Mouse (Mus musculus) intestine, embryonic 15.5 days (tissue): ENCODE measurements at regions not wholly inside any gene's neighbourhood (a gene's known extent, or its start where the extent isn't known, plus 50 kb on each side); places are given as distances from the start of the nearest gene placed in this dataset.

Experiments used
- ATAC-seq: fragments of 200-750 bp; cut with Nextera tagmentation; 2 replicates; pipeline ENCODE4 v1.8.0; 2017; ENCODE audit warnings: moderate TSS enrichment, moderate library complexity
- H3K27ac ChIP-seq: fragments of 300-500 bp; sonication (generic); 2 replicates; pipeline ENCODE4 v1.5.1; 2015; ENCODE audit warnings: mild to moderate bottlenecking, inconsistent platforms
- H3K27me3 ChIP-seq: fragments of 300-500 bp; sonication (generic); replicated peaks from 2 replicates; pipeline ENCODE4 v1.6.1; 2015; ENCODE audit warnings: inconsistent platforms
- H3K36me3 ChIP-seq: fragments of 300-500 bp; sonication (generic); 2 replicates; pipeline ENCODE4 v1.6.1; 2015; ENCODE audit warnings: inconsistent platforms
- H3K4me1 ChIP-seq: fragments of 300-500 bp; sonication (generic); replicated peaks from 2 replicates; pipeline ENCODE4 v1.6.1; 2015; ENCODE audit warnings: inconsistent platforms
- H3K4me2 ChIP-seq: fragments of 300-500 bp; sonication (generic); replicated peaks from 2 replicates; pipeline ENCODE4 v1.6.1; 2015; ENCODE audit warnings: mild to moderate bottlenecking, inconsistent platforms
- H3K4me3 ChIP-seq: fragments of 300-500 bp; sonication (generic); replicated peaks from 2 replicates; pipeline ENCODE4 v1.5.1; 2015; ENCODE audit warnings: inconsistent platforms
- H3K9ac ChIP-seq: fragments of 300-500 bp; sonication (generic); 2 replicates; pipeline ENCODE4 v1.6.1; 2015; ENCODE audit warnings: inconsistent platforms
- H3K9me3 ChIP-seq: fragments of 300-500 bp; sonication (generic); 2 replicates; pipeline ENCODE4 v1.6.1; 2016; ENCODE audit warnings: inconsistent platforms
- WGBS: fragments of 180-500 bp; shearing (Covaris S2); methylation state at CpG from one replicate; pipeline ENCODE4 v1.1.7; 2015; 5-methylcytosine and 5-hydroxymethylcytosine counted together

GRCm38 (mm10) chr13:60337383-60337782 lies 160.2 kb upstream of the Gas1 start:
- WGBS, result 43% methylated on average over 2 of the region's 2 CpGs
- Histone ChIP-seq H3K4me2 (no peak overlapping the region), H3K4me1 (0 out of 2 replicates have a peak, but pooled peaks cover 4% of the 10 kb centered on the region), H3K27ac (no peak overlapping the region), H3K36me3 (no peaks in the 10 kb centered on the region), H3K9ac (no peak overlapping the region), H3K27me3 (no peaks in the 10 kb centered on the region), H3K9me3 (no peaks in the 10 kb centered on the region), H3K4me3 (no peak overlapping the region)
- peak; percentile 70 for ATAC-seq

DNA sequence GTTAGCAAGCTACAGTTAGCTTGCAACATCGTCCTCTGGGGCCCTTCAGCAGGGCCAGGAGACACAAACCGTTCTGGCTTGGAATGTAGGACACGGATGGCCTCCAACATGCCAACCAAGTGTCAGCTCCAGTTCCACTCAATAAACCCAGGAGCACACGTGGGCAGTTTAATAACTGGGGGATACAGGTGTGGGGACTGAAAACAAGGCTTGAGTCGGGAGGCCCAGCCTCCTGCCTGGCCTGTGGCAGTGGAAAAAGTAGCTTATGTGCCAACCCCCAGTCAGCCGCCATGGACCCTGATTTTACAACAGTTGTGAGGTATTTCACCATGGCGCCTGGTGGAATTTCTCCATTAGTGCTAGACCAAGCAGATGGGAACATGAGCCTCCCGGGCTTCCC lies 160.9 kb upstream of the Gas1 start:
- no peak overlapping the region for H3K9ac ChIP-seq
- ATAC-seq, result no peak
- WGBS, result 85% methylated on average over 8 of the region's 8 CpGs

GRCm38 (mm10) chr13:60340068-60340467 lies 162.9 kb upstream of the Gas1 start:
- no peak overlapping the region for H3K9ac ChIP-seq
- WGBS, result 81% methylated on average over 2 of the region's 2 CpGs
- no peak for ATAC-seq

More for the DNA sequence above, 160.9 kb upstream of the Gas1 start:
- Histone ChIP-seq H3K27ac (no peak overlapping the region), H3K36me3 (no peaks in the 10 kb centered on the region), H3K9me3 (no peaks in the 10 kb centered on the region), H3K27me3 (no peaks in the 10 kb centered on the region), H3K4me1 (0 out of 2 replicates have a peak, but pooled peaks cover 4% of the 10 kb centered on the region), H3K4me3 (no peak overlapping the region), H3K4me2 (no peak overlapping the region)

DNA sequence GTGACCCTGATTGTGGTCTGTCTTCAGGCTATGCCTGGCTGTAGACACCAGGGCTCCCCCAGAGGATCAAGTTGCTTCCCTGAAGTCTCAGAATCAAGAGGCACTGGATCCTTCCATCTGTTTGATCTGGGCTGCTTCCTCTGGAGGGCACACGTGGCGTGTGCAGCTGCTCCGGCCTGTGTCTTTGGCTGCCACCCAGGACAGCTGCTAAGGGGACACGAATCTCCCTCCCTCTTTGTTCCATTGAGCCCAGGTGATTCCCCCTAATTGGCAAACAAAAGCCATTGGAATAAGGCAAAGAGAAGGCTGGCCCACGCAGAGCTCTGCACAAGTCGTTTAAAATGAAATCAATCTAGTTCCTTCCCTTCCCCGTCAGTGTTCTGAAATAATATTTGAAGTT lies 170.7 kb upstream of the Gas1 start:
- Histone ChIP-seq H3K27ac (no peak overlapping the region), H3K36me3 (no peaks in the 10 kb centered on the region), H3K27me3 (no peaks in the 10 kb centered on the region), H3K4me3 (no peak overlapping the region), H3K9ac (no peak overlapping the region), H3K9me3 (no peaks in the 10 kb centered on the region), H3K4me1 (peaks cover 6% of the 10 kb centered on the region; the same call in 1 of the 2 replicates), H3K4me2 (no peak overlapping the region)
- WGBS, result 30% methylated on average over 7 of the region's 7 CpGs
- ATAC-seq, result peak; percentile 17; the same call in 1 of the 2 replicates

More at GRCm38 (mm10) chr13:60340068-60340467, 162.9 kb upstream of the Gas1 start:
- Histone ChIP-seq H3K36me3 (no peaks in the 10 kb centered on the region), H3K27ac (no peak overlapping the region), H3K4me1 (0 out of 2 replicates have a peak, but pooled peaks cover 4% of the 10 kb centered on the region), H3K9me3 (no peaks in the 10 kb centered on the region), H3K4me3 (no peak overlapping the region), H3K27me3 (no peaks in the 10 kb centered on the region), H3K4me2 (no peak overlapping the region)

DNA sequence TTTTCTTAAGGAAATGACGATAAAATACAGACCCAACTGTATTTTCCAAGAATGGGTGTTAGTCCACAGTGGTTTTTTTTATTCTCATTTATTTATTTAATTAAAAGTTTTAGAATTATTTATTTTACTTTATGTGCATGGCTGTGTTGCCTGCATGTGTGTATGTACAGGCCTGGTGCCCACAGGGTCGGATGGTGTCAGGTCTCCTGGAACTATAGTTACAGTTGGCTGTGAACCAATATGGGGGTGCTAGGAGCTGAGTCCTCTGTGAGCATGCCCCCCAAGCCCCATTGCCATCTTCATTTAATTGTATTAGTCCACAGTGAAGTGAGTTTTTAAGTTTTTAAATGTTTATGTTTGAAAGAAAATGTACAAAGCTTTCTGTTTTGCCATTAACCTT lies 171.3 kb upstream of the Gas1 start:
- Histone ChIP-seq H3K27me3 (no peaks in the 10 kb centered on the region), H3K36me3 (no peaks in the 10 kb centered on the region), H3K9ac (no peak overlapping the region), H3K9me3 (no peaks in the 10 kb centered on the region), H3K27ac (no peak overlapping the region), H3K4me3 (no peak overlapping the region), H3K4me1 (peaks cover 6% of the 10 kb centered on the region; the same call in 1 of the 2 replicates), H3K4me2 (no peak overlapping the region)
- ATAC-seq, result no peak
- WGBS, result 63% methylated on average over 2 of the region's 2 CpGs

- Histone ChIP-seq H3K27me3 (no peaks in the 10 kb centered on the region), H3K4me1 (peaks cover 9% of the 10 kb centered on the region), H3K9me3 (no peaks in the 10 kb centered on the region), H3K36me3 (no peaks in the 10 kb centered on the region), H3K4me3 (no peak overlapping the region), H3K9ac (no peak overlapping the region), H3K27ac (no peak overlapping the region), H3K4me2 (no peak overlapping the region)
- WGBS, result 43% methylated on average over 6 of the region's 6 CpGs
- no peak for ATAC-seq
Observed at GRCm38 (mm10) chr13:60355707-60356490, 178.7 kb upstream of the Gas1 start.

DNA sequence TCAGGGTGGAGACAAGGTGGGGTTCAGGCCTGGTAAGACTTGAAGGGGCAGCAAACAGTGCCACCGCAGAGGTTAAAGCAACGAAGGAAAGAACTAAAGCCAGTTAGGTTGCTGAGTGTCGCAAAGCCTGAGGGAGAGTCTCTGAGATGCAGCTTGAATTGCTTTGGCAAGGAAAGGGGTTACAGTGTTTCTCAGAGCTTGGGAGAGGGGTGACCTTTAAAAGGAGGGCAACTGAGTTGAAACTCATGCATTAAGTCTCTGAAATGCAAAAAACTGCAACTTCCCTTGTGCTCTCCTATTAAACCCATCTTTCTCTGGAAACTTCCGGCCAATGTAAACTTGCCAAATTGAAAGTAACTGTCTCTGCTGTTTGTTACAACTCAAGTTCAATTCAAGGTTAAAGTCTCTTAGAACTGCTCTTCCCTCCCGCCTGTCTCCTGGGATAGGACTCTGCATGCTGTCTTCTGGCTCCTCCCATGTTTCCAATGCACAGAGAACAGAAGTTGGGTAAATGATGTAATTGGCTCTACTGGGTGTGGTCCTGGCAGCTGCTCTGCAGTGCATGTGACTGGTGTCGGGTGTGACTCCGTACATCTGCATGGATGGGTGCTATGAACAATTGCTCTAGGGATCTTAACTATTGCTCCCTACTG lies 181.4 kb upstream of the Gas1 start:
- peak; percentile 92 for ATAC-seq

GRCm38 (mm10) chr13:60364778-60365672 lies 187.9 kb upstream of the Gas1 start:
- 0 out of 2 replicates have a peak, but pooled peaks cover 9% of the 10 kb centered on the region for H3K4me1 ChIP-seq
- no peak overlapping the region for H3K4me3 ChIP-seq
- no peaks in the 10 kb centered on the region for H3K36me3 ChIP-seq
- ATAC-seq, result 0 out of 2 replicates have a peak, but pooled peaks have one; percentile 63
- no peak overlapping the region for H3K9ac ChIP-seq
- WGBS, result 47% methylated on average over 13 of the region's 13 CpGs
- peak overlapping the region; percentile 5; the same call in 1 of the 2 replicates for H3K27ac ChIP-seq
- H3K9me3 ChIP-seq, result no peaks in the 10 kb centered on the region
- no peak overlapping the region for H3K4me2 ChIP-seq
- H3K27me3 ChIP-seq, result no peaks in the 10 kb centered on the region

More for the DNA sequence above, 181.4 kb upstream of the Gas1 start:
- H3K9ac ChIP-seq, result no peak overlapping the region
- H3K36me3 ChIP-seq, result no peaks in the 10 kb centered on the region
- H3K27ac ChIP-seq, result peak overlapping the region; percentile 72
- H3K4me3 ChIP-seq, result no peak overlapping the region
- H3K9me3 ChIP-seq, result no peaks in the 10 kb centered on the region
- 35% methylated on average over 7 of the region's 7 CpGs for WGBS
- no peaks in the 10 kb centered on the region for H3K27me3 ChIP-seq
- no peak overlapping the region for H3K4me2 ChIP-seq
- peaks cover 7% of the 10 kb centered on the region; the same call in 1 of the 2 replicates for H3K4me1 ChIP-seq

- no peaks in the 10 kb centered on the region for H3K27me3 ChIP-seq
- no peaks in the 10 kb centered on the region for H3K9me3 ChIP-seq
- no peak overlapping the region for H3K27ac ChIP-seq
- ATAC-seq, result no peak
- H3K4me3 ChIP-seq, result no peak overlapping the region
- no peaks in the 10 kb centered on the region for H3K36me3 ChIP-seq
- no peak overlapping the region for H3K9ac ChIP-seq
- 72% methylated on average over 4 of the region's 4 CpGs for WGBS
- no peak overlapping the region for H3K4me2 ChIP-seq
- 0 out of 2 replicates have a peak, but pooled peaks cover 9% of the 10 kb centered on the region for H3K4me1 ChIP-seq
Observed at GRCm38 (mm10) chr13:60369216-60369615, 192.1 kb upstream of the Gas1 start.

DNA sequence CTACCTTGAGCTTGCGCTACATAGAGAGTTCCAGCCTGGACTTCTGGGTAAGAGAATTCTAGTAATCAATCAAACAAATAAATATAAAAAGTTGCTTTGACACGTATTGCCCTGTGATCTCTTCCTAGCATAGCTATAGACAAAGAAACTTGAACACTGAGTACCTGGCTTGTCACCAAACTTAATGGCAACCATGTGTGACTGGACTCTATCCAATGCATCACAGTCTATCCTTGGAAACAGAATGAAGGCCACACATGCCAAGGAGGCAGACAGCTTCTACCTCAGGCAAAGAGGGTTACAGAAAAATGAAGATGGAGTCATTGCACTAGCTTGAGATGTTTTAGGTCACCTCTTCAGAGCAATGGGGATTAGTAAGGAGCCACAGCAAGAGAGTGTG lies 194.5 kb upstream of the Gas1 start:
- Histone ChIP-seq H3K36me3 (no peaks in the 10 kb centered on the region), H3K4me3 (no peak overlapping the region), H3K4me2 (no peak overlapping the region), H3K9me3 (no peaks in the 10 kb centered on the region), H3K27ac (no peak overlapping the region), H3K9ac (no peak overlapping the region), H3K4me1 (no peaks in the 10 kb centered on the region), H3K27me3 (no peaks in the 10 kb centered on the region)
- ATAC-seq, result no peak
- WGBS, result 87% methylated on average over 2 of the region's 2 CpGs

DNA sequence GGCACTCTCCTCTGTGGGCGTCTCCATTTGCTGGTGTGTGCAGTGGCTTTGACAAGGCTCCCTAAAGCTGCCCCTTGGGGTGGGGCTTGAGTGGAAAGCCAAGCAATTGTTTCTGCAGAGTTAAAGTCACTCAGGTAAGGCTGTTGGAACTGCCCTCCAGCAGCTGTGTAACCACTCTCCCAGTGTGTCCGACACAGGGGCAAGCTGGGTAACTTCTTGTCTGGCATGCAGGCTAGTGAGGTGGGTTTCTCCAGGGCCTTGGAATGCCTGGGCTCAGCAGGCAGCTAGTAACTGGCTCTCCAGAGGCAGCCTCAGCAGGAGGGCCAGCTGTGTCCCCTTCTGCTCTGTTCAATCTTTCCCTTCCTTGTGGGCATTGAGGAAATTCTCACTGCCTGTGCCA lies 199.5 kb upstream of the Gas1 start:
- 73% methylated on average over 2 of the region's 2 CpGs for WGBS
- Histone ChIP-seq H3K4me3 (no peak overlapping the region), H3K27ac (no peak overlapping the region), H3K27me3 (no peaks in the 10 kb centered on the region), H3K4me1 (no peaks in the 10 kb centered on the region), H3K9ac (no peak overlapping the region), H3K4me2 (no peak overlapping the region), H3K9me3 (no peaks in the 10 kb centered on the region), H3K36me3 (no peaks in the 10 kb centered on the region)
- ATAC-seq, result no peak

GRCm38 (mm10) chr13:60382855-60383254 lies 205.7 kb upstream of the Gas1 start:
- Histone ChIP-seq H3K4me2 (no peak overlapping the region), H3K4me1 (no peaks in the 10 kb centered on the region), H3K9me3 (no peaks in the 10 kb centered on the region), H3K9ac (no peak overlapping the region), H3K27ac (no peak overlapping the region), H3K4me3 (no peak overlapping the region), H3K27me3 (no peaks in the 10 kb centered on the region), H3K36me3 (no peaks in the 10 kb centered on the region)
- 65% methylated on average over 2 of the region's 2 CpGs for WGBS
- ATAC-seq, result no peak
